Mouse (Mus musculus): ENCODE measurements around the gene Parp3. TPM values are rescaled to one million over a fixed set of nuclear protein-coding genes. Genes with fewer than 3 reads are reported as not detected.

Parp3 gene
- 43.0 TPM for polyA plus RNA-seq (2017; shearing (Covaris generic))

GRCm38 (mm10) chr9:106476924-106477484 lies at the start of gene Parp3:
Parp3 (minus strand) TSS chr9:106476949.

GRCm38 (mm10) chr9:106514273-106514672 lies 37.5 kb upstream of the Parp3 start, which contains the start of gene Iqcf5:
Iqcf5 (plus strand) TSS chr9:106514573.

GRCm38 (mm10) chr9:106499667-106500066 lies 22.9 kb upstream of the Parp3 start, which contains the start of gene Iqcf1:
Iqcf1 (plus strand) TSS chr9:106499967.

GRCm38 (mm10) chr9:106475663-106476001 lies 1.1 kb downstream of the Parp3 start, which contains the start of gene Rrp9:
Rrp9 (plus strand) TSS chr9:106475963.

GRCm38 (mm10) chr9:106465571-106466200 lies 11.1 kb downstream of the Parp3 start, which contains the start of gene Gpr62:
Gpr62 (minus strand) TSS chr9:106465938.

GRCm38 (mm10) chr9:106453271-106454070 lies 23.3 kb downstream of the Parp3 start, which contains the start of gene Pcbp4:
Pcbp4 (plus strand) TSS chr9:106453291.

GRCm38 (mm10) chr9:106447348-106447747 lies 29.4 kb downstream of the Parp3 start, which contains the start of the genes Abhd14b and Abhd14a:
Abhd14b (plus strand) TSS chr9:106447459.
Abhd14a (minus strand) TSS chr9:106447678.

GRCm38 (mm10) chr9:106429221-106430014 lies 47.3 kb downstream of the Parp3 start, which contains the start of gene Rpl29:
Rpl29 (plus strand) TSS chr9:106429454.

Other genes starting within 250 kb of the Parp3 start
- gene Alas1, start 228.3 kb downstream of the Parp3 start, polyA plus RNA-seq (2017; shearing (Covaris generic)): 20.0 TPM
- 2.5 TPM for gene Poc1a, start 195.9 kb downstream of the Parp3 start, polyA plus RNA-seq (2017; shearing (Covaris generic))
- gene Dusp7, start 108.3 kb downstream of the Parp3 start, polyA plus RNA-seq (2017; shearing (Covaris generic)): 28.5 TPM
- 701 TPM for gene Rpl29, start 47.5 kb downstream of the Parp3 start, polyA plus RNA-seq (2017; shearing (Covaris generic))
- 28.6 TPM for gene Acy1, start 38.6 kb downstream of the Parp3 start, polyA plus RNA-seq (2017; shearing (Covaris generic))
- gene Abhd14b, start 29.5 kb downstream of the Parp3 start, polyA plus RNA-seq (2017; shearing (Covaris generic)): 8.5 TPM
- 27.0 TPM for gene Abhd14a, start 29.3 kb downstream of the Parp3 start, polyA plus RNA-seq (2017; shearing (Covaris generic))
- 16.2 TPM for gene Pcbp4, start 23.7 kb downstream of the Parp3 start, polyA plus RNA-seq (2017; shearing (Covaris generic))
- gene Gpr62, start 11.0 kb downstream of the Parp3 start, polyA plus RNA-seq (2017; shearing (Covaris generic)): not detected
- gene Rrp9, start 986 bp downstream of the Parp3 start, polyA plus RNA-seq (2017; shearing (Covaris generic)): 69.9 TPM
- gene Iqcf1, start 23.0 kb upstream of the Parp3 start, polyA plus RNA-seq (2017; shearing (Covaris generic)): not detected
- gene Iqcf5, start 37.6 kb upstream of the Parp3 start, polyA plus RNA-seq (2017; shearing (Covaris generic)): not detected
- 1.1 TPM for gene Iqcf3, start 84.7 kb upstream of the Parp3 start, polyA plus RNA-seq (2017; shearing (Covaris generic))
- not detected for gene Iqcf4, start 94.0 kb upstream of the Parp3 start, polyA plus RNA-seq (2017; shearing (Covaris generic))
- gene Iqcf6, start 149.6 kb upstream of the Parp3 start, polyA plus RNA-seq (2017; shearing (Covaris generic)): not detected
- 0.29 TPM for gene Grm2, start 179.1 kb upstream of the Parp3 start, polyA plus RNA-seq (2017; shearing (Covaris generic))
- gene Tex264, start 209.0 kb upstream of the Parp3 start, polyA plus RNA-seq (2017; shearing (Covaris generic)): 56.6 TPM